Mouse (Mus musculus) thymus, adult 18-20 months (tissue): ENCODE measurements around the gene Synpo2l.

Experiments used
- DNase-seq, 2 experiments: peaks; one replicate each; pipeline ENCODE4 v3.0.0; 2022; ENCODE audit warnings: mixed read lengths in 2 of 2

The Synpo2l gene

GRCm38 (mm10) chr14:20677906-20678305 is 9.8 kb upstream of the Synpo2l start:
- no peak for DNase-seq

DNA sequence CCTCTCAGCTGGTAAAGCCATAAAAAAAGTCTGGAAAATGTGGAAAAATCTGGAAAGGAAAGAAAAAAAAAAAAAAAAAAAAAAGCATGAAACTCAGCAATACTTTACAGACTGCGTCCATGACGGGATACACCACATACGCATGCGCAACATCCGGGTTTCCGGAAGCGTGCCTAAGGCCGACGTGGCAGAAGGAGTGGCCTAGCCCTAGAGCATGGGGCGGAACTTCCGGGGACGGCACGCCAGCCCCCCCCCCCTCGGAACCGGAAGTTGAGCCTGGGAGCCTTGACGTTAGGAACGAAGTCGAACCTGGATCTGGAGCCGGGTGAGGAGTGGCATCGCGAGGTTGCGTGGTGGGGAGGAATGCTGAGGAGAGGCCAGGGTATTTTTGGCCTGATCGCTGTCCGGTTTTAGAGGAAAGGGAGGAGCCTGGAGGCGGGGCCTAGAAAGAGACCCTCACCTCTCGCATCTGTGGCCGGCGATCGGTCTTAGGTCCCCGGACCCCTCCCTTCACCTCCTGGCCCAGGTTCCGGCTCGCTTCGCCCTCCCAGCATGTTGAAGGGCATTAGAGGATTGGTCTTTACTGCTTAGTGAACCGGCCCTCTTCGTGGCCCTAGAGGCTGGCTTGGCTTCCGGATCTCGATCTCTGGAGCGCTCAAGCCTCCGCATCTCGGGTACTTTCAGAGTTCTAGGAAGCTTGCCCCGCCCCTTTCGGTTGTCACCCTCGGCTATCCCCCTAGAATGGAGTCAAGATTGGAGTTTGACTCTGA is 6.1 kb upstream of the Synpo2l start, which contains the start of gene Sec24c:
Gene Sec24c (plus strand): TSS at position 245 of the 770 bp plus-strand sequence.
- peak; percentile 94 to 96 for DNase-seq

DNA sequence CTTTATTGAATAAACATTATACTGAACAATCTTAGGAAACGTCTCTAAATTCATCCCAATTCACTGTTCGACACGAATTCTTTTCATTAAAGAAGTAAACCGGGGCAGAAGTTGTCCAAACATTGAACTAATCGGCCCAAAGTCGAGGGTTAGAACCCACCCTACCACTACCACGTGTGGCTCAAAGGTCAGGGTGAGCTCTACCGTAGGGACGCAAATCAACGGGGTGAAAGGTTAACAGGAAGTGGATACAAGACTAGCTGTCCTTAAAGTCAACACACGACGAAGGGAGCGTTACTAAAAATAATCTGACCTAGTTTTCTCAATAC is 5.5 kb upstream of the Synpo2l start:
- peak in 1 of 2 experiments; percentile 42 for DNase-seq

- no peak for DNase-seq
Measured at GRCm38 (mm10) chr14:20672990-20673389, 4.8 kb upstream of the Synpo2l start.

DNA sequence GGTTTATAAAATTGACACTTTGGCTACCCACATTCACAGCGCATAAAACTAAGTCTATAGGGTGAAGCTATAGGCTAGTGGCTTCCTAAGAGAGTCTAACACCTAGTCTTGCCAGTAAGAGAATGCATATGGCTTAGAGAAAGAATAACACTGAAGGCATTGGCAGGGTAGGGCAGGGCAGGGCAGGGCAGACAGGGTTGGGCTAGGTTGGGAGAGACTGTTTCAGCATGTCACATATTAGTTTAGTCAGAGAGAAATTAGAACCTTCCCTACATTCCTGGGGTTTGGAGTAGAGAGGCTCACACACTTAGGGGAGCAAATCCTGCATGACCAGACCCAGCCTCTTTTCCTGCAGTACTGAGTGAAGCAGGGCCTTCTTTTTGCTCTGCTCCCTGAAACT is 685 bp downstream of the Synpo2l start:
- DNase-seq = no peak

DNA sequence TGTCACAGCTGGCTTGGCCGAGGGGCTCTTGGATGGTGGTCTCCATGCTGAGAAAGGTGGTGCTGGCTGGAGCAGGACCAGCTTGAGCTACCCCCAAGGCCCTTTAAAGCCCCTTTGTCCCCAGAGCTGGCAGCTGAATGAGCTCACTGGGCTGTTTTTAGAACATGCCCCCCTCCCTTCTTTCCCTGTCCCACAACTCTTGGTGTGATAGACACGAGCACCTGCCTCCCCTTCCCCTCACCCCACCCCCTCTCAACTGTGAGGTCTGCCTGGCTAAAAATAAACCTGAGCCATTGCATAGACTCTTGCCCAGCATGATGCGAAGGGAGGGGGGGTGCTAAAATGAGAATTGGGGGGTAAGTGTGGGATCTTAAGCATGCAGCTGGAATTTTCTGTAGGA is 3.7 kb downstream of the Synpo2l start:
- no peak for DNase-seq

- no peak for DNase-seq
Measured at GRCm38 (mm10) chr14:20663601-20664000, 4.6 kb downstream of the Synpo2l start.

- no peak for DNase-seq
Measured at GRCm38 (mm10) chr14:20662740-20663139, 5.4 kb downstream of the Synpo2l start.

DNA sequence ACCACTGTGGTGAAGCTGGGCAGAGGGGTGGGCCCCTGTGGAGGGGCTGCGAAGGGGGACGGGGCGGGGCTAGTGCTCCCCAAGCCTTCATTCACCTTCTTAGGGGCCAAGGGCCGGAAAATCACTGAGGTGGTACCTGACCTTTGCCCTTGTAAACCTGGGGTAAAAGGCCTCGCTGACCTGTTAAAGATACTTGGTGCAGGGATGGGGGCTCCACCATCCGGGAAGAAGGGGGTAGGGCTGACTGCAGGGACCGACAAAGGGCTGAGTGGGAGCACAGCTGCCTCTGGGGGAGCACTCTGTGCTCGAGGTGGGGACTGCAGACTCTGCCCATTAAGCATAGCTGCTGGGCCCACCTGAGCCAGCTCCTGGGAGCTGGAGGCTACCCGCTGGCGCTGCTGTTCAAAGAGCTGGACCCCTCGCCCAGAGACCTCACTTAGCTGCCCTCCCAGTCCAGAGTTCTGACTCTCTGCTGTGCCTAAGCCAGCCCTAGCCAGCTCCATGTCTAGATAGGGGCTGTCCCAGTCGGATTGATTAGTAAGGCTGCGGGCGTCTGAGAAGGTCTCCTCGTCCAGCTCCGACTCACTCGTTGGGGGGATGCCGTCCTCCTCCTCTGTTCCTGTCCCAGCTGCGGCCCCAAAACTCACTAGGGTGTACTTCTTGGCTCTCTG is 6.4 kb downstream of the Synpo2l start:
- peak in 1 of 2 experiments; percentile 20 for DNase-seq

GRCm38 (mm10) chr14:20660827-20661660 is 7.1 kb downstream of the Synpo2l start:
- DNase-seq = peak; percentile 79 to 88

GRCm38 (mm10) chr14:20659687-20660086 is 8.5 kb downstream of the Synpo2l start:
- DNase-seq = no peak

- no peak for DNase-seq
Measured at GRCm38 (mm10) chr14:20658902-20659301, 9.3 kb downstream of the Synpo2l start.

DNA sequence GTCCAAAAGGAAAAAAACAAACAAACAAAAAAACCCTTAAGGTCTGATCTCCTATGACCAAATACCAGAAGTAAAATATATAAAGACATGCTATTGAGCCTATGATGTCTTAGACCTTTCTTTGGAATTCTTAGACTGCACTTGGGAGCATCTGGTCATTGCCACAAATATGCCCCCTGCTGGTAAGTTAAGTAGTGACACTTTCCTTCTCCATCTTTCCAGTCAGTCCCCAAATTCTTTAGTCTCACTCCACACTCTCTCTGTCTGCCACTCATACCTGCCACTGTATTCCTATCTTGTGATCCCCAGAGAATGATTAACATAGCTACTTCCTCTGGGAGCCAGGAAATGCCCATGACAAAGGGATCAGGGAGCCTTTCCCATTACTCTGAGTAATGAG is 9.8 kb downstream of the Synpo2l start:
- no peak for DNase-seq

DNA sequence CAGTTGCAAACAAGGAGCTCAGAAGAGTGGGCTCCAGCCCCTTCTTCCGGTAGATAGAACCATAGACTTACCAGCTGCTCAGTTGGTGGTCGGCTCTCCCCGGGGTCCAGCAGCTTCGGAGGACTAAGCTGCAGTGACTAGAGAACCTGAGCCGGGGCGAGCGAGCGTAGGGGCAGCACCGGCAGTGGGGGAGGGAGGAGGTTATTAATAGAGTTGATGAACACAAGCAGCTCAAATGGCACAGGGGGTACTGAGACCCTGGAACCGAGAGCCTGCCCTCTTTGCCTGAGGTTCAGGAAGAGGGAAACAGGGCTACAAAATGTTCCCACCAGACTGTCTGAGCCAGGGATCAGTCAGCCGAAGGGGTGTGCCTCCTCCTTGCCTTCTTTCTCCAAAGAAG is 11.8 kb downstream of the Synpo2l start, which contains the start of gene Myoz1:
Gene Myoz1 (minus strand): TSS at position 180 of the 400 bp plus-strand sequence.
- DNase-seq = no peak

DNA sequence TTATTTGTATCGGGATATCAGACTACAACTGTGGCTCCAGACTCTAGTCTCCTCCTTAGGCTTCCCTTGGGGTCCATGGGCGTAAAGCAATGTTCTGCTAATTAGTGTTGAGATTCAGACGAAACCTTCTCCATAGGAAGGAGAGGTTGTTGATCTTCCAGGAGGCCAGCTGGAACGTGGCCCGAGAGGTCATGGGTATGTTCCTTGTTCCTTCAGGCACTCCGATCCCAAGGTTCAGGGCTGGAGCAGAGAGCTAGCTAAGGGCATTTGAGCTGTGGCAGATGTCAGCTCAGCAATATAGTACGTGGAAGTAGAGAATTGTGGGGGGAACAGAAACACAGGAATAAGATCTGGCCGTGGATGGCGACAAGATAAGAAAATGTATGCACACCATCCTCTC is 12.4 kb downstream of the Synpo2l start:
- no peak for DNase-seq

- no peak for DNase-seq
Measured at GRCm38 (mm10) chr14:20654690-20655421, 13.3 kb downstream of the Synpo2l start.

DNA sequence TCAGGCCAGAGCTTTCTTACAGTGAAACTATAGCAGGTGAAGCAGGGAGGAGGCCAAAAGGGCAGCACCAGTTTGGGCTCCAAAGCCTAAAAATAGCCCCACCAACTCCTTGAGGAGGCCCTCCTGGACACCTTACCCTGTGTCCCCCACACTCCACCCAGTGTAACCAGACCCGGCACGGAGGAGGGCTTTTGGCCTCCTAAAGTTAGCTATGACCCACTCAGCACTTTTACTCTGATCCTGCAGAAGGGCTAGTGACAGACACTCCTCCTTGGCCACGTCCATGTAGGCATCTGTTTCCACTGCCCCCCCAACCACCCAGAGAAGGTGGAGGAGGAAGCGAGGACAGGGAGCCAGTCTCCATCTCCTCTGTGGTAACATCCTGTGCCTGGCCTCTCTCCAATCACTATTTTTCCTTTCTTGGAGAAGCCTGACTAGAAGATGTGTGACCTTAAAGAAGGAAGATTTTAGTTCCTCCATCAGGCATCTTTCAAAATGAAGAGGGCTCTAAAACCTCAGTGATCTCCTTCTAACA is 16.4 kb downstream of the Synpo2l start:
- no peak for DNase-seq

GRCm38 (mm10) chr14:20651000-20651399 is 17.2 kb downstream of the Synpo2l start:
- DNase-seq = no peak

- DNase-seq = no peak
Measured at GRCm38 (mm10) chr14:20646381-20646780, 21.8 kb downstream of the Synpo2l start.

DNA sequence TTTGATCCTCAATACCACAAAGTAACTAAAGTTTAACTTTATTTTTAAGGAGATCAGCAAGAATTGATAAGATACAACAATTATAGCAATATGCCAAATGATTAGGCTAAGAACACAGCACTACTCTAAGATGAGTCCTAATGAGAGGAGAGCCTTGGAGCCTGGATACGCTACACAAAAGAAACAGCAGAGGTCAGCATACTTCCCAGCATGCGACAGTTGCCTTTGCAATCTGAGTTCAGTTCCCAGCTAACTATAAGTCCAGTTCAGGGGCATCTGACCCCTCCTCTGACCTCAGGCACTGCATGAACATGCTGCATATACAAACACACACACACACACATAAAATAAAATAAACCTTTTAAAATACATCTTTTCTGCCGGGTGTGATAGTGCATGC is 22.6 kb downstream of the Synpo2l start:
- no peak for DNase-seq

DNA sequence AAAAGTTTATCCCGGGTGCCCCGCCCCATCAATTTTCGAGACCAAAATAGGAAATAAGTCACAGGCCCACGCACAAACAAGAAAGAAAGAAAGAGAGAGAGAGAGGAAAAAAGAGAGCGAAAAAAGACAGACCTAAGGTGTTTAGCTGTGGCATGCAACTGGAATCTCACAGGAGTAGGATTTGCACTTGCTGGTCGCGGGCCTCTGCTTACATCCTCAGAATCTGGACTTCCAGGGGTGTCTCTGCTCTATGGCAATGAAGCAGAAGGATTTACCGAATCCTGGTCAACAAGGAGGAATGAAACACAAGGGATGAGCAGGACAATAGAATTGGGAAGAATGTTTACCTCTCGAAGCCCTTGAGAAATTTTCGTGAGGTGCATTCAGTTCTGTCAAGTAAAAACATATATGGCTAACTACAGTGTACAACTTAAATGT is 26.7 kb downstream of the Synpo2l start:
- DNase-seq = no peak
